In the genomic region with DNA sequence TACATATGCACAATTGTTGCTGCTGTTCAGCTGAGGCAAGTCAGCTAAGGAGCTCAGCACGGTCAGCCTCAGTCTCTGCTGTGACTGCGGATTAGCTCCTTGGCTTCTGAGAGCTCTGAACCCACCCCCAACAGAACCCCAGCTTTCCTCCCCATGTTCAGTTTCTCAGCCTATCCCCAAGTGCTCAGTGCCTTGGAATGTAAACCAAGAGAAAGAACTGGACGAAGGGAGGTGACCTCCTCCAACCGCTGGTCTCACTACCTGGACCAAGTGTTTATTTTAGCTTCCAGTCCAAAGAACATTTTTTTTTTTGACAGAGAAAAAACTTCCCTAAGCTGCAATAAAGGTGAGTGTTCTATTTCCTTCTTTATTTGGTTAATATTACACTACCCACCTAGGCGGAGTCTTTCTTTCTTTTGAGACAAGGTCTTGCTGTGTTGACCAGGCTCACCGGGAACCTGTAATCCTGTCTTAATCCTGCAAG, we compare ENCODE assay signal across 16 mouse cellular contexts.
DNase-seq lines count a peak whose midpoint lies in the region; ATAC-seq lines count a peak whose summit lies in the region.
"Had no signal": no experiment of that assay in that cellular context is flagged by ENCODE, and none has a peak within 500 bp of the region (broad histone marks: within the 10 kb centered on the region; RNA-seq: fewer than 3 reads in every experiment).

No protein-coding gene starts in this region.

- H3K27ac ChIP-seq in heart, embryonic 11.5 days (ENCODE audit: low read depth, low read length) = no peak overlapping the region
- H3K27ac ChIP-seq: heart, embryonic 13.5 days; liver, embryonic 14.5 days; midbrain, embryonic 10.5 days had no signal

- ATAC-seq in heart, embryonic 11.5 days (replicated peaks; ENCODE audit: insufficient number of reproducible peaks, low FRiP score, low TSS enrichment) = no peak
- ATAC-seq: forebrain, embryonic 16.5 days had no signal

- H3K9ac ChIP-seq in heart, embryonic 11.5 days (ENCODE audit: low read depth, low read length) = no peak overlapping the region
- H3K9ac ChIP-seq: heart, embryonic 13.5 days; liver, embryonic 14.5 days had no signal

- no peak overlapping the region for H3K4me3 ChIP-seq in heart, embryonic 11.5 days (ENCODE audit: low read depth, low read length)
- H3K4me3 ChIP-seq: heart, embryonic 13.5 days; midbrain, embryonic 10.5 days had no signal

- H3K27me3 ChIP-seq in heart, embryonic 11.5 days (ENCODE audit: control insufficient read depth, insufficient read depth, low read length) = no peaks in the 10 kb centered on the region
- H3K27me3 ChIP-seq: heart, embryonic 13.5 days had no signal

- no peak overlapping the region for H3K4me2 ChIP-seq in heart, embryonic 11.5 days
- H3K4me2 ChIP-seq: heart, embryonic 13.5 days had no signal

- no peaks in the 10 kb centered on the region for H3K9me3 ChIP-seq in heart, embryonic 11.5 days (replicated peaks; ENCODE audit: control insufficient read depth, low read length)
- H3K9me3 ChIP-seq: heart, embryonic 13.5 days; midbrain, embryonic 10.5 days had no signal

- 68% methylated on average over 6 of the region's 6 CpGs for WGBS in heart, embryonic 11.5 days (ENCODE audit: insufficient replicate concordance)

- peak; percentile 25 for DNase-seq in heart, adult 11 months
- peak; percentile 23 to 62 for DNase-seq in kidney, postnatal 25 days
- DNase-seq in lung, postnatal 25 days (ENCODE audit: low spot score) = peak; percentile 82
- no peak for DNase-seq in left cerebral cortex, adult 9 months (ENCODE audit: low spot score in 2 of 2)
- no peak for DNase-seq in retina, embryonic 14.5 days (ENCODE audit: low spot score)
- no peak for DNase-seq in ovary, postnatal 36 days (ENCODE audit: low spot score)
- DNase-seq in heart, adult 18-20 months = no peak
- DNase-seq: adrenal gland, adult 2 months; cerebellum, adult 9-10 months; gastrocnemius, postnatal 14 days; right cerebral cortex, postnatal 14 days had no signal

- H3K4me1 ChIP-seq in heart, embryonic 11.5 days (ENCODE audit: control insufficient read depth, insufficient read depth, low read length) = peaks cover 4% of the 10 kb centered on the region

- no peaks in the 10 kb centered on the region for H3K36me3 ChIP-seq in heart, embryonic 11.5 days (ENCODE audit: control insufficient read depth, insufficient read depth, low read length)
- H3K36me3 ChIP-seq: heart, embryonic 13.5 days; midbrain, embryonic 10.5 days had no signal

Comparison
In these comparisons a context has a peak if more than half of its experiments do, and no peak if none do; other contexts are left out.
1. DNase-seq: peak in heart, adult 11 months (single experiment), kidney, postnatal 25 days (2 of 2) and lung, postnatal 25 days (single experiment); none in left cerebral cortex, adult 9 months (0 of 2), retina, embryonic 14.5 days (single experiment), ovary, postnatal 36 days (single experiment) and heart, adult 18-20 months (0 of 2).